Mouse (Mus musculus): ENCODE results near the gene Nr2e1.

Gene Nr2e1

GRCm38 (mm10) chr10:42546507-42546906 lies 36.9 kb downstream of the Nr2e1 start:
- DNase-seq (ENCODE audit: low spot score in 2 of 2) = no peak

DNA sequence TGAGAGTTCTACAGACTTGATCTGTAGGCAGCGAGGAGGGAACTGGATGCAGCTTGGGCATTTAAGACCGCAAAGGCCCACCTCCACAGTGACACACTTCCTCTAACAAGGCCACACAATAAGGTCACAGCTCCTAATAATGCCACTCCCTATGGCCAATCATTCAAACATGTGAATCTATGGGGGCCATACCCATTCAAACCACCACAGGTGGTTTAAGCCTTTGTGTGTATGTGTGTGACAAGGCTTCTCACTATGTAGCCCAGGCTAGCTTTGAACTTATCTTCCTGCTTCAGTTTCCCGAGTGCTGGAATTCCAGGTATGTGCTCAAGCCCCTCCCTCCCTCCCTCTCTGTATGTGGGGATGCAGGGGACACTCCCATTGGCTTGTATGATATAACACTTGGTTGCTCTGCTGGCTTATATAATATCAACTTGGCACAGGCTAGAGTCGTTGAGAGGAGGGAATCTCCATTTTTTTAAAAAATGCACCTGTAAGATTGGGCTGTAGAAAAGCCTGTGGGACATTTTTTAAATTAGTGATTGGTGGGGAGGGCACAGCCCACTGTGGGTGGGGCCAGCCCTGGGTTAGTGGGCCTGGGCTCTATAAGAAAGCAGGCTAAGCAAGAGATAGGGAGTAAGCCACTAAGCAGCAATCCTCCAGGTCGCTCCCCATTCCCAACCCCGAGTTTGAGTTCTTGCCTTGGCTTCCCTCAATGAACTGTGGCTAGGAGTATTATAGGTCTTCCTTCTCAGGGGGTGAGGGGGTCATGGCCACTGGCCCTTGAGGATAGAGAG lies 37.5 kb downstream of the Nr2e1 start:
- DNase-seq (ENCODE audit: low spot score in 2 of 2) = no peak

DNA sequence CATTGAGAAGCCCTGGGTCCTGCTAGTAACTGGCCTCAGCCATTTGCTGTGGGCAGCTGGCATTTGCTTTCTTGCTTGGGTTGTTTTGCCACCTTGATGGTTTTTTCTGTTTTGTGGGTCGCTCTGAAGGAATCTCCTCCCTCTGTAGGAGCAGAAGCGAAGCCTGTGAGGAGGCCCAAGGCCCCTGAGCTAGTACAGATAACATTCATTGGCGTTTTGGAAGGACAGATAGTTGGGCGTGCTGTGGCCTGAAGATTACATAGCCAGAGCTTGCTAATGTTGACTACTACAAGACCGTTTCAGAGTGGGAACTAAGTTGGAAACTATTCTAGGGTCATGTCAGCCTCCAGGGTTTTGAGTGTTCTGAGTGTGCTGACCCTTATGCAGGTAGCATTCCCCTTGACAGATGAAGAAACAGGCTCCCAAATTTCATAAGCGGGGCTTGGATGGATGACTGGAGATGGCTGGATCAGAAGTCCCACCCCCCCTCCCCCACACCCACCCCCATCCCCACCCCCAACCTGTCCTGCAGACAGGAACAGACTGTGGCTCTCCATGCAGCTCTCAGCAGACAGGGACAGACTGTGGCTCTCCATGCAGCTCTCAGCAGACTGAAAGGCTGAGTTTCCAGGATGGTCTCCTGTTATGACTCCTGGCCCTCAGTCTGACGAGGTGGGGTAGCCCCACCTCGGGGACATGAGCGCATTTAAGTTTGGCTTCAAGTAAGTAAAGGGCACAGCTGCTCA lies 45.7 kb downstream of the Nr2e1 start:
- DNase-seq (ENCODE audit: low spot score in 2 of 2) = no peak

GRCm38 (mm10) chr10:42533836-42534453 lies 49.5 kb downstream of the Nr2e1 start:
- DNase-seq (ENCODE audit: low spot score in 2 of 2) = no peak

GRCm38 (mm10) chr10:42525682-42526081 lies 57.8 kb downstream of the Nr2e1 start:
- DNase-seq (ENCODE audit: low spot score in 2 of 2) = no peak

DNA sequence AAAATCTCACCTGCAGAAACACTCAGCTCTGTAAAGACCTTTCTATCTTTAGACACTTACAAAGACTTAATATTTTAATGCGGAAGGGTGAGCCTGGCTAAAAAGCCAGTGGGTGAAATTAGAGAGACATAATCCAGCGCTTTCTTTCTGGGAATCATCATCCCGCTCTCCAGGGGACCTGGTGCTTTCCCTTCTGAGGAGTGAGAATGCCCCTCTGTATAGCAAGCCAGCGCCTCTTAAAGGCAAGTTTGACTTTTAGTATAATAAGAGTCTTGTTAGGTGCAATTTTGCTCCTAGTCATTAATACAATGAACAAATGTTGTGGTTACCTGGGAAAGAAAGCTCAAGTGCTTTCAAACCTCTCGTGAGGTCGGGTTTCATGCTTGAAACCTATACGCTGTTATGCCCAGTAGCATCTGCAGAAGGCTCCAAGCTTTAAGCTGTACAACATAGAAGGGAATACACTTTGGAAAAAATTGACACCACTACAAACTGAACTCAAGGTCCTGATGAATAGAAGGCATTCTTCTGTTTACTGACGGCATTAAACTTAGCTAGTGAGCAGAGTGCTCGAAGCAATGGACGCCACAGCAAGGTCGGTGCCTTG lies 59.8 kb downstream of the Nr2e1 start:
- no peak for DNase-seq (ENCODE audit: low spot score in 2 of 2)

GRCm38 (mm10) chr10:42522912-42523311 lies 60.5 kb downstream of the Nr2e1 start:
- DNase-seq (ENCODE audit: low spot score in 2 of 2) = no peak

DNA sequence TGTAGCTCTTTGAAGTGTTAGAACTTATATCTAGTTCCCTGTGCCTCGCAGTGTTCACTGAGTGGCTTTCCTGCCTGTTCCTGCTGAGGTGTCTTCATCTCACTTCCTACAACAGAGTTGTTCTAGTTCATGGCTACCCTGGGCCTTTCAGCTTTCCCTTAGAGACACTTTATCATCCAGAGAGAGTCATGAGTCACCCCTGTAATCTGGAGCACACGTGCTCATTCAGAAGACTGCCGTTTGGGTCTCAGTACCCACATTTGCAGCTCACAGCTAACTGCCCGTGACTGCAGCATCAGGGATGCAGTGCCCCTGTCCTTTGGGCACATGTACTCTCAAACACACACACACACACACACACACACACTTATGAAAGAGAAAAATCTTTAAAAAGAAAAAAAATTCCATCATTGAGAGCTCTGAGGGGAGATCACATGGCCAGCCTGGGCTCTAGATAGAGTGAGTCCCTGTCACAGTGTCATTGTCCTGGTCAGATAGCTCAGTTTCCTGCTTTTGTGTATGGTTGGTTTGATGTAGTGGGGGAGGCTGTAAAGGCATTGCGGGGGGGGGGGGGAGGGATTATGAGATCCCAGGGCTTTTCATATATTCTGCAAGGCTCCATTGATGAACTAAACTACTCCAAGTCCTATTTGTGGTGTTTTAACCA lies 62.0 kb downstream of the Nr2e1 start:
- no peak for DNase-seq (ENCODE audit: low spot score in 2 of 2)

GRCm38 (mm10) chr10:42518363-42518762 lies 65.1 kb downstream of the Nr2e1 start:
- DNase-seq (ENCODE audit: low spot score in 2 of 2) = no peak

DNA sequence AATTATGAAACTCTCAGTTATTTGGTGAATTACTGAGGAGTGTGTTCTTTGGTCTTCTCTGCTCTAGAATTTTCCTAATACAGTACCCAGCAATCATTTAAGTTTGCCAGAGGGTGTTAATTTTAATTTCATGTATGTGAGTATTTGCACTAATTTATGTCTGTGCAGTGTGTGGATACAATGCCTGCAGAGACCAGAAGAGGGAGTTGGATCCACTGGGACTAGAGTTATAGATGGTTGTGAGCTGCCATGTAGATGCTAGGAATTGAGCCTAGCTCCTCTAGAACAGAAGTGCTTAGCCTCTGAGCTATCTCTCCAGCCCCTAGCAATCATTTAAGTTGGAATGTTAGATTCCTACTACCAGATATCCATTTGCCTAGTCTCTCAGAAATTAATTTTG lies 69.3 kb downstream of the Nr2e1 start:
- DNase-seq (ENCODE audit: low spot score in 2 of 2) = no peak
